Mouse (Mus musculus) MEL (cell line): ENCODE results near the gene Gpr162. TPM values are rescaled to one million over a fixed set of nuclear protein-coding genes. Genes with fewer than 3 reads are reported as not detected.
A peak's percentile ranks its signal among the peaks of the same experiment; 100 is the strongest.

Experiments
- DNase-seq: peaks from one replicate; pipeline ENCODE4 v3.0.0; 2011; ENCODE audit warnings: low read depth, low spot score
- H3K27ac ChIP-seq: 2 replicates; pipeline ENCODE4 v1.5.1; 2012; ENCODE audit warnings: low read depth, mild to moderate bottlenecking, control low read depth, low read length, moderate library complexity; ENCODE audit not compliant: control insufficient read depth
- H3K27me3 ChIP-seq, 2 experiments: fragments of 150-350 bp in 1 of 2; sonication (generic) in 1 of 2; 2 replicates each; pipeline ENCODE4 v1.6.1; 2012; ENCODE audit warnings: low read length in 2 of 2, mild to moderate bottlenecking in 2 of 2, improper control_type of control experiment in 1 of 2, moderate library complexity in 1 of 2; ENCODE audit not compliant: insufficient read depth in 2 of 2, control insufficient read depth in 1 of 2
- H3K36me3 ChIP-seq, 2 experiments: 2 replicates each; pipeline ENCODE4 v1.6.1; 2012 to 2014; ENCODE audit warnings: low read length in 2 of 2, improper control_type of control experiment in 1 of 2, inconsistent platforms in 1 of 2, mild to moderate bottlenecking in 1 of 2; ENCODE audit not compliant: insufficient read depth in 2 of 2, control insufficient read depth in 1 of 2
- H3K4me1 ChIP-seq, 2 experiments: fragments of 150-350 bp in 1 of 2; sonication (generic) in 1 of 2; 2 replicates each; pipeline ENCODE4 v1.6.1; 2012; ENCODE audit warnings: low read length in 2 of 2, improper control_type of control experiment in 1 of 2, mild to moderate bottlenecking in 1 of 2; ENCODE audit not compliant: insufficient read depth in 2 of 2, control insufficient read depth in 1 of 2
- H3K4me3 ChIP-seq, 2 experiments: fragments of 150-350 bp in 1 of 2; sonication (generic) in 1 of 2; 2 replicates each; pipeline ENCODE4 v1.5.1; 2012; ENCODE audit warnings: low read depth in 2 of 2, low read length in 2 of 2, mild to moderate bottlenecking in 2 of 2, moderate library complexity in 2 of 2, control low read depth in 1 of 2, improper control_type of control experiment in 1 of 2; ENCODE audit not compliant: control insufficient read depth in 1 of 2, insufficient read depth in 1 of 2
- H3K79me2 ChIP-seq: 2 replicates; pipeline ENCODE4 v1.6.1; 2012; ENCODE audit warnings: mild to moderate bottlenecking, low read length, moderate library complexity; ENCODE audit not compliant: control insufficient read depth, poor library complexity, insufficient read depth
- H3K9ac ChIP-seq: 2 replicates; pipeline ENCODE4 v1.6.1; 2012; ENCODE audit warnings: low read depth, mild to moderate bottlenecking, control low read depth, low read length, moderate library complexity; ENCODE audit not compliant: control insufficient read depth, poor library complexity, severe bottlenecking
- H3K9me3 ChIP-seq: fragments of 150-350 bp; sonication (generic); replicated peaks from 2 replicates; pipeline ENCODE4 v1.6.1; 2012; ENCODE audit warnings: mild to moderate bottlenecking, low read length, improper control_type of control experiment, moderate library complexity; ENCODE audit not compliant: insufficient read depth
- BHLHE40 ChIP-seq: IDR thresholded peaks from 2 replicates; pipeline ENCODE4 v1.6.1; 2012; ENCODE audit warnings: low read depth, mild to moderate bottlenecking, inconsistent platforms, low read length, improper control_type of control experiment, borderline replicate concordance
- CHD1 ChIP-seq: IDR thresholded peaks from 2 replicates; pipeline ENCODE4 v1.6.1; 2012; ENCODE audit warnings: low read depth, mild to moderate bottlenecking, inconsistent platforms, low read length, improper control_type of control experiment
- CHD2 ChIP-seq: IDR thresholded peaks from 2 replicates; pipeline ENCODE4 v1.6.1; 2011; ENCODE audit warnings: low read length, improper control_type of control experiment
- CTCF ChIP-seq, 3 experiments: IDR thresholded peaks in 2 of 3; conservative IDR thresholded peaks in 1 of 3; 2 replicates each; pipeline ENCODE4 v1.5.1; 2011 to 2012; ENCODE audit warnings: low read length in 3 of 3, low read depth in 2 of 3, mild to moderate bottlenecking in 2 of 3, improper control_type of control experiment in 1 of 3, inconsistent platforms in 1 of 3, mixed read lengths in 1 of 3, moderate library complexity in 1 of 3; ENCODE audit not compliant: control insufficient read depth in 1 of 3, insufficient read depth in 1 of 3, poor library complexity in 1 of 3, severe bottlenecking in 1 of 3
- E2F4 ChIP-seq: IDR thresholded peaks from 2 replicates; pipeline ENCODE4 v1.6.1; 2011; ENCODE audit warnings: low read depth, low read length, improper control_type of control experiment, borderline replicate concordance
- ELF1 ChIP-seq: IDR thresholded peaks from 2 replicates; pipeline ENCODE4 v1.6.1; 2014; ENCODE audit warnings: low read depth, mild to moderate bottlenecking, inconsistent platforms, low read length, improper control_type of control experiment, moderate library complexity
- EP300 ChIP-seq, 2 experiments: IDR thresholded peaks; 2 replicates each; pipeline ENCODE4 v1.6.1; 2011; ENCODE audit warnings: improper control_type of control experiment in 2 of 2, low read length in 2 of 2, low read depth in 1 of 2, mild to moderate bottlenecking in 1 of 2
- ETS1 ChIP-seq: IDR thresholded peaks from 2 replicates; pipeline ENCODE4 v1.6.1; 2012; ENCODE audit warnings: low read depth, mild to moderate bottlenecking, inconsistent platforms, low read length, improper control_type of control experiment, moderate library complexity
- GABPA ChIP-seq: IDR thresholded peaks from 2 replicates; pipeline ENCODE4 v1.6.1; 2012; ENCODE audit warnings: low read depth, mild to moderate bottlenecking, inconsistent platforms, low read length, improper control_type of control experiment, moderate library complexity
- KAT2A ChIP-seq: conservative IDR thresholded peaks from 2 replicates; pipeline ENCODE4 v1.6.1; 2012; ENCODE audit warnings: low read depth, low read length, improper control_type of control experiment, inconsistent platforms
- MAX ChIP-seq: IDR thresholded peaks from 2 replicates; pipeline ENCODE4 v1.6.1; 2011; ENCODE audit warnings: low read length, improper control_type of control experiment
- MAZ ChIP-seq: IDR thresholded peaks from 2 replicates; pipeline ENCODE4 v1.6.1; 2012; ENCODE audit warnings: low read depth, mild to moderate bottlenecking, inconsistent platforms, low read length, improper control_type of control experiment
- MEF2A ChIP-seq: IDR thresholded peaks from 2 replicates; pipeline ENCODE4 v1.6.1; 2014; ENCODE audit warnings: low read depth, mild to moderate bottlenecking, inconsistent platforms, low read length, improper control_type of control experiment; ENCODE audit not compliant: poor library complexity, insufficient replicate concordance, severe bottlenecking; ENCODE audit errors: extremely low read depth
- MXI1 ChIP-seq: IDR thresholded peaks from 2 replicates; pipeline ENCODE4 v1.6.1; 2011; ENCODE audit warnings: mild to moderate bottlenecking, low read depth, low read length, improper control_type of control experiment
- MYB ChIP-seq: IDR thresholded peaks from 2 replicates; pipeline ENCODE4 v1.6.1; 2011; ENCODE audit warnings: mild to moderate bottlenecking, low read depth, low read length, improper control_type of control experiment
- MYC ChIP-seq: IDR thresholded peaks from 2 replicates; pipeline ENCODE4 v1.6.1; 2011; ENCODE audit warnings: low read depth, mild to moderate bottlenecking, low read length, improper control_type of control experiment, moderate library complexity
- NELFE ChIP-seq: IDR thresholded peaks from 2 replicates; pipeline ENCODE4 v1.6.1; 2011; ENCODE audit warnings: low read depth, low read length, improper control_type of control experiment
- NRF1 ChIP-seq: IDR thresholded peaks from 2 replicates; pipeline ENCODE4 v1.6.1; 2014; ENCODE audit warnings: low read depth, mild to moderate bottlenecking, inconsistent platforms, low read length, improper control_type of control experiment, moderate library complexity; ENCODE audit not compliant: poor library complexity, insufficient read depth, severe bottlenecking
- POLR2A ChIP-seq, 2 experiments: IDR thresholded peaks; 2 replicates each; pipeline ENCODE4 v1.6.1; 2011 to 2012; ENCODE audit warnings: low read length in 2 of 2, mild to moderate bottlenecking in 2 of 2, control low read depth in 1 of 2, improper control_type of control experiment in 1 of 2, low read depth in 1 of 2, moderate library complexity in 1 of 2; ENCODE audit not compliant: control insufficient read depth in 1 of 2, insufficient read depth in 1 of 2, poor library complexity in 1 of 2
- POLR2AphosphoS2 ChIP-seq: IDR thresholded peaks from 2 replicates; pipeline ENCODE4 v1.6.1; 2011; ENCODE audit warnings: low read length, improper control_type of control experiment
- POLR2AphosphoS5 ChIP-seq: IDR thresholded peaks from 2 replicates; pipeline ENCODE4 v1.6.1; 2012; ENCODE audit warnings: low read depth, borderline replicate concordance, mild to moderate bottlenecking, inconsistent platforms, low read length, moderate library complexity, mixed read lengths
- RAD21 ChIP-seq: IDR thresholded peaks from 2 replicates; pipeline ENCODE4 v1.6.1; 2011; ENCODE audit warnings: mild to moderate bottlenecking, low read depth, low read length, improper control_type of control experiment
- SIN3A ChIP-seq: IDR thresholded peaks from 2 replicates; pipeline ENCODE4 v1.6.1; 2012; ENCODE audit warnings: low read length, improper control_type of control experiment, inconsistent platforms
- TBP ChIP-seq: IDR thresholded peaks from 2 replicates; pipeline ENCODE4 v1.8.0; 2011; ENCODE audit warnings: low read depth, low read length, improper control_type of control experiment
- TCF12 ChIP-seq: IDR thresholded peaks from 2 replicates; pipeline ENCODE4 v1.6.1; 2014; ENCODE audit warnings: low read depth, mild to moderate bottlenecking, inconsistent platforms, low read length, improper control_type of control experiment, moderate library complexity
- USF1 ChIP-seq: IDR thresholded peaks from 2 replicates; pipeline ENCODE4 v1.6.1; 2014; ENCODE audit warnings: low read depth, mild to moderate bottlenecking, inconsistent platforms, low read length, improper control_type of control experiment, moderate library complexity
- USF2 ChIP-seq, 2 experiments: IDR thresholded peaks; 2 replicates each; pipeline ENCODE4 v1.6.1; 2011 to 2012; ENCODE audit warnings: improper control_type of control experiment in 2 of 2, low read length in 2 of 2, borderline replicate concordance in 1 of 2, inconsistent platforms in 1 of 2, low read depth in 1 of 2, mild to moderate bottlenecking in 1 of 2; ENCODE audit not compliant: insufficient read depth in 1 of 2
- ZKSCAN1 ChIP-seq: IDR thresholded peaks from 2 replicates; pipeline ENCODE4 v1.6.1; 2012; ENCODE audit warnings: low read depth, mild to moderate bottlenecking, inconsistent platforms, low read length, improper control_type of control experiment, moderate library complexity
- ZMIZ1 ChIP-seq: IDR thresholded peaks from 2 replicates; pipeline ENCODE4 v1.6.1; 2012; ENCODE audit warnings: low read depth, mild to moderate bottlenecking, inconsistent platforms, low read length, improper control_type of control experiment, moderate library complexity
- ZNF384 ChIP-seq: IDR thresholded peaks from 2 replicates; pipeline ENCODE4 v1.6.1; 2012; ENCODE audit warnings: low read depth, mild to moderate bottlenecking, inconsistent platforms, low read length, improper control_type of control experiment
- polyA plus RNA-seq, 2 experiments: library from polyadenylated mRNA; stranded (reverse) in 1 of 2; unstranded in 1 of 2; fragments of >175 nt in 1 of 2; fragments of >200 nt in 1 of 2; gene quantifications; 2 replicates each; pipeline versions ENCODE4 v1.2.1 to v1.2.4; 2012; ENCODE audit warnings: low replicate concordance in 2 of 2, low read depth in 1 of 2; ENCODE audit not compliant: insufficient read length in 2 of 2, insufficient read depth in 1 of 2, missing spikeins in 1 of 2
- total RNA-seq: library from RNA; depleted of rRNA; stranded (reverse); fragments of 300-350 nt; gene quantifications from 2 replicates; pipeline ENCODE4 v1.2.3, GENCODE M21; 2012

Gene Gpr162
- total and polyA plus RNA-seq, 3 experiments: 0.08 to 0.84 TPM; not detected in 1

GRCm38 (mm10) chr6:124813933-124814332, 49.9 kb downstream of the Gpr162 start, which contains the start of gene Tpi1:
Tpi1 (minus strand) TSS chr6:124814296.
- H3K9me3 ChIP-seq: no peaks in the 10 kb centered on the region
- TF ChIP-seq ZKSCAN1 (no peak), POLR2AphosphoS5 (peak; percentile 77; the same call in 1 of the 2 replicates), E2F4 (no peak), ELF1 (peak; percentile 40; the same call in 1 of the 2 replicates), MAX (no peak), MXI1 (peak; percentile 52), CHD2 (peak; percentile 37), ETS1 (no peak), USF1 (no peak), TCF12 (0 out of 2 replicates have a peak, but pooled peaks have one; percentile 54), EP300 (IDR thresholded peaks at IDR 0.05; ENCODE audit: low read depth in 1 of 2, low read length in 2 of 2) (no peak), ZMIZ1 (peak; percentile 99), POLR2AphosphoS2 (peak; percentile 98), MYC (0 out of 2 replicates have a peak, but pooled peaks have one; percentile 16), RAD21 (no peak), TBP (peak; percentile 99), POLR2A (IDR thresholded peaks at IDR 0.05; ENCODE audit: control insufficient read depth in 1 of 2, insufficient read depth in 1 of 2, low read depth in 1 of 2, low read length in 2 of 2, poor library complexity in 1 of 2) (peak; percentile 78 to 99), CTCF (IDR thresholded peaks at IDR 0.05 in 2 of 3, conservative IDR thresholded peaks at IDR 0.05 in 1 of 3; ENCODE audit: control insufficient read depth in 1 of 3, insufficient read depth in 1 of 3, low read depth in 2 of 3, low read length in 3 of 3, poor library complexity in 1 of 3, severe bottlenecking in 1 of 3) (no peak), NRF1 (no peak), CHD1 (0 out of 2 replicates have a peak, but pooled peaks have one; percentile 24), NELFE (peak; percentile 99), MAZ (peak; percentile 73)
- peaks cover 19% of the 10 kb centered on the region for H3K79me2 ChIP-seq
- peak within 1 kb of the TSS; percentile 73 for H3K9ac ChIP-seq
- H3K36me3 ChIP-seq: peaks cover 6 to 11% of the 10 kb centered on the region in 2 experiments
- H3K4me1 ChIP-seq: peaks cover 0 to 19% of the 10 kb centered on the region in 2 experiments; a peak in 3 of 4 replicates
- DNase-seq: peak; percentile 93
- H3K27me3 ChIP-seq: no peaks in the 10 kb centered on the region
- peak within 1 kb of the TSS; percentile 32 for H3K27ac ChIP-seq
- H3K4me3 ChIP-seq: peak within 1 kb of the TSS; percentile 72 to 78

- H3K4me1 ChIP-seq: peaks cover 0 to 19% of the 10 kb centered on the region in 2 experiments; a peak in 3 of 4 replicates
- H3K27me3 ChIP-seq: no peaks in the 10 kb centered on the region
- peaks cover 6 to 11% of the 10 kb centered on the region in 2 experiments for H3K36me3 ChIP-seq
- H3K4me3 ChIP-seq: peak overlapping the region; percentile 72 to 78
- peak overlapping the region; percentile 73 for H3K9ac ChIP-seq
- no peaks in the 10 kb centered on the region for H3K9me3 ChIP-seq
- H3K27ac ChIP-seq: peak overlapping the region; percentile 23
- peak; percentile 90 for DNase-seq
- H3K79me2 ChIP-seq: peaks cover 19% of the 10 kb centered on the region
- TF ChIP-seq MEF2A (no peak), NRF1 (peak; percentile 77), SIN3A (peak; percentile 39; the same call in 1 of the 2 replicates), TCF12 (0 out of 2 replicates have a peak, but pooled peaks have one; percentile 14), MYB (no peak), KAT2A (no peak), RAD21 (no peak), USF2 (IDR thresholded peaks at IDR 0.05; ENCODE audit: borderline replicate concordance in 1 of 2, insufficient read depth in 1 of 2, low read depth in 1 of 2, low read length in 2 of 2) (no peak), MAZ (peak; percentile 57), ETS1 (0 out of 2 replicates have a peak, but pooled peaks have one; percentile 4), USF1 (peak; percentile 88), MAX (peak; percentile 93), ZNF384 (no peak), GABPA (no peak), ZKSCAN1 (no peak), BHLHE40 (peak; percentile 92)
These were observed 50.3 kb downstream of the Gpr162 start for GRCm38 (mm10) chr6:124813496-124813895.
